Mouse (Mus musculus): ENCODE data around the gene Tas2r119. TPM values are rescaled to one million over a fixed set of nuclear protein-coding genes. Genes with fewer than 3 reads are reported as not detected.

Gene Tas2r119
- total RNA-seq, 2 experiments from 2014 or later = not detected

- no peak for DNase-seq (ENCODE audit: low spot score in 2 of 2)
Measured at GRCm38 (mm10) chr15:32223028-32223427, 45.9 kb downstream of the Tas2r119 start.

DNA sequence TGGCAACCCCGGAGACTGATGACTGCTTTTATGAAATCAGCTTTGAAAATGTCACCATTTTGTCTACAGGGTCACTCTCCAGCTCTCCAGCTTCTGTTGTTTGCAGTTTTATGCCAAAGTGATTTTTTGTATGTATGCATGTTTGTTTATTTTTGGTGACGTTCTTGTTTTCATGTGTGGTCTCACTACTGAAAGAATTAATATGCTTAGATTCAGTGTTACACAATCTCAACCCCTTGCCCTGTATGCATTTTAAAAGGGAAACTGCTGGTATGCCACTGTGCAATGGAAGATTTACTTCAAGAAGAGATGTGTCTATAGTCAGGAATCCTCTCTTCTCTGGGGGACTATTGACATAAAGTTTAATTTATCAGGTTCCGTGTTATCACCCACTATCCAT is 48.3 kb downstream of the Tas2r119 start:
- no peak for DNase-seq (ENCODE audit: low spot score in 2 of 2)

DNA sequence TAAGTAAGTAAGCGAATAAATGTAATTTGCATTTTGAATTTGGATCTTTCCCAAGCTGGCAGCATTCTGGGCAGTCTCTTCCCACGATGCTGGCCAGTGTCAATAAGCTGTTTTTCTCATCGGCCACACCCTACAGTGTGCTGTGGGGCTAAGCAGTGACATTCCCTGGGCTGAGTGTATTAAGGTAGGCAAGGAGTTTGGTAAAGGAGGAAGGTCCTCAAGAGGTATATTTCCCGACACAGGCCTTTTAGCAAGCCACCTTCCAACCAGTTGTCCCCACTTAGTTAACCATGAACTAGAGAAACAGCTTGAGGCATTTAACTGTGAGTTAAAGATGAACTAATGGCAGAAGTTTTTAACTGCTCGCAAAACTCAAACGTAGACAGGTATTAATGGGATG is 49.3 kb downstream of the Tas2r119 start:
- DNase-seq (ENCODE audit: low spot score in 2 of 2) = no peak

GRCm38 (mm10) chr15:32226888-32227395 is 49.9 kb downstream of the Tas2r119 start:
- no peak for DNase-seq (ENCODE audit: low spot score in 2 of 2)

Other genes with a start within 250 kb of the Tas2r119 start
- 10 to 100 TPM; 15.5 to 18.0 TPM for gene Sema5a, start 67.5 kb downstream of the Tas2r119 start, total RNA-seq (2021)

Measured in left cerebral cortex, adult 18-20 months (tissue).